Mouse (Mus musculus) c-Kit-negative CD71-positive TER-119-positive erythroid progenitor cells, embryonic 14.5 days (primary cell): ENCODE data around the gene Eif1.
"Not testable (repeated sequence)": the region's sequence is repeated elsewhere in the genome, so short reads cannot be mapped to it uniquely, and the experiment has no call there.

Experiments used
- DNase-seq: peaks from one replicate; pipeline ENCODE4 v3.0.0-alpha.2; 2013; ENCODE audit warnings: low read depth, low spot score

Eif1 gene

DNA sequence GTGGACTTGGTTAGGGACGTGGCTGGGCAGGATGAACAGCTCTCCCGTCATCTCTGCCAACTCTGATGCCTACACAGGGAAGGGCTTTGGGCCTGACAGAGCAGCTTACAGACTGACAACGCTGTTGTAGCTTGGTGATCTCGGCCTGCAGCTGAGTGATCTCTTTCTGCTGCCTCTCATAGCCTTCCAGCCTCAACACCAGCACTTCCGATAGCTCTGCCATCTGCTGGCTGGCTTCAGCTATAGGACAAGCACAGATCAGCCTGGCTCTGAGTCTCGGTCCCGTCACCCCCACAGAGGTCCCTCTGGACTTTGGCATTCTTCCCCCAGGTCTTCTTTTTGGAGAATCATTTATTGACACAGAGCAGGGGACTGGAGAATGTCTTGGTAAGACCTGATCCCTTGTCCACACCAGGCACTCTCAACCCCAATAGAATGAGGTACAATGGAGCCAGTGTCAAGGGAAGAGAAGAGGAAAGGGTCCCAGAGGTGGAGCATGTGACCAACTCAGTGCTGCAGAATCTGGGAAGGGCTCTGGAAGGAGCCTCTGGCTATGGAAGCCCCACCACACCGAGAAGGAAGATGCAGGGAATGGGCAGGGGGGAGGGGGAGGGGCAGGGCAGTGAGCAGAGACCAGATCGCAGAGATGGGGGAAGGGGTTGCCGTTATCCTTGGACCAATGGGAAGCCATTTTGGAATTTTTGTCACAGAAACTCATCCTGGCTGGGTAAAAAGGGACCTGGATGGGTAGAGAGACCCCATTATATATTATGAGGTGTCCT lies 32.6 kb downstream of the Eif1 start:
- DNase-seq, result no peak

- no peak for DNase-seq
Observed at GRCm38 (mm10) chr11:100355151-100355951, 35.7 kb downstream of the Eif1 start.

GRCm38 (mm10) chr11:100355972-100356818 lies 36.5 kb downstream of the Eif1 start, which contains the start of gene Hap1:
TSS of gene Hap1 (minus strand) at chr11:100356128.
- DNase-seq, result no peak

DNA sequence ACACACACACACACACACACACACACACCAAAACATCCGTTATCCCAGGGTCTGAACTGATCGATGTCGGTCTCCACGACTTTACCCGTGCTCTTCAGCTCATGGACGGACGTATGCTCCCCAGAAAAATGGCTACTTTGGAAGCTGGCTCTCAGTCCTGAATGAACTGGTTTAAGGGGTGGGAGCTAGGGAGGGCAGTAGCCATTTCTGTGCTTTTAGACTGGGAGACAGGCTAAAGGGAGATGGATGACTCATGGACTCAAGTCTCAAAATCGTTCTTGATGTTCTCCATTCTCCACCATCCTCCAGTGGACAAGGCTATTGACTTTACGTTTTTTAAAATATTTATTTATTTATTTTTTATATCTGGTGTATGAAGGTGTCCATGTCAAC lies 37.1 kb downstream of the Eif1 start:
- DNase-seq, result no peak

- DNase-seq, result no peak
Observed at GRCm38 (mm10) chr11:100357408-100357807, 37.7 kb downstream of the Eif1 start.

DNA sequence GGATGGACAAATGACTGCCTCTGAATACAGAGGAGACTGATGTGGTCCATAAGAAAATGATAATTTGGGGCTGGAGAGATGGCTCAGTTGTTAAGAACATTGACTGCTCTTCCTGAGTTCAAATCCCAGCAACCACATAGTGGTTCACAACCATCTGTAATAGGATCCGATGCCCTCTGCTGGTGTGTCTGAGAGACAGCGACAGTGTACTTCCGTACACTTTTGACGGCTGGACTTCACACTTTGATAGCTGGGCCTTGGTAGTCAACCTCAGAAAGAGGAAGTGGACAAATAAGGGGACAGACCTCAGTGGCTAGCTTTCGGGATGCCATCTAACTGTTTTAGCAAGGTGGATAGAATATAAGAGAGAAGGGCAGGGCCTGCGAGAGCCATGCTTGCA lies 40.5 kb downstream of the Eif1 start:
- no peak for DNase-seq

- DNase-seq, result not testable (repeated sequence)
Observed at GRCm38 (mm10) chr11:100361059-100361458, 41.4 kb downstream of the Eif1 start.

GRCm38 (mm10) chr11:100362209-100362978 lies 42.7 kb downstream of the Eif1 start:
- peak; percentile 42 for DNase-seq

- DNase-seq, result no peak
Observed at GRCm38 (mm10) chr11:100362979-100363562, 43.4 kb downstream of the Eif1 start.

- no peak for DNase-seq
Observed at GRCm38 (mm10) chr11:100369145-100369544, 49.5 kb downstream of the Eif1 start.

DNA sequence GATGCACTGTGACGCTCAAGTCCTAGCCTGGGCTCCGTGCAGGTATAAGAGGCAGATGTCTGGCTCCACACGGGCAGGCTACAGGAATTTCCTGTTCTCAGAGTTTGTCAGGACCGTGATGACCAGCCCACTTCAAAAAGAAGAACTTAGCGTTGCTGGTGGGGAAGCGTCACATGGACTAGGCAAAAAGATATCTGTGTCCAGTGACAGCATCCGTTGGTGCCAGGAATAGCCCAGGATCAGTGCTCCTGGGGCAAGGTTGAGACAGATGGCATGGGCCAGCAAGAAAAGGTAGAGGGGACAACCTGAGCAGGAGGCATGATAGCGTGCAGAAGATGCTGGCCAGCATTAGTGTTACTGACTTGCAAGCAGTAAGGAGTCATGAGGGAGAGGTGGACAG lies 50.1 kb downstream of the Eif1 start:
- no peak for DNase-seq
